Mouse (Mus musculus): ENCODE measurements around the gene Olfr55. TPM values are rescaled to one million over a fixed set of nuclear protein-coding genes. Genes with fewer than 3 reads are reported as not detected.

Olfr55 gene
- not detected for total RNA-seq (2023)

GRCm38 (mm10) chr17:33168147-33168546 is at the start of gene Olfr55:
Olfr55 (plus strand) TSS chr17:33168447.

GRCm38 (mm10) chr17:33139261-33139820 is 28.9 kb upstream of the Olfr55 start, which contains the start of gene Morc2b:
Morc2b (minus strand) TSS chr17:33139683.

DNA sequence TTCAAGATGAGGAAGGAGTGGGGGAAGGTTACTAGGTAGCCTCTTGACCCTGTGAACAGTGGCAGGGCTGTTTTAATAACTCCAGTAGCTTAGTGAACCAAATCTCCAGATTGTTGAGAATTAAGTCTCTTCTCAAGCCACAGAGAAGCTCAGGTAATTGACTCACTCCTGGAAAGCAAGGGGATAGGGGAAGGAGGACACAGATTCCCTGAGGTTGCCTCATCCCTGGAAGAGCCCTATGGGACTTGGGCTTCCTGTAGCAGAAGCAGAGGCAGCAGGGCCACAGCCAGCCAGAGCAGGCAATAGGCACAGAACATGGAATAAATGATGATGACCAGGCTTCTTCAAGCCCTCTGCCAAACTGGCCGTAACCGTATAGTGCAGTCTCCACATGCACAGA is 22.8 kb downstream of the Olfr55 start, which contains the start of gene Olfr239:
Gene Olfr239 (plus strand): TSS at position 301 of the 400 bp plus-strand sequence.

GRCm38 (mm10) chr17:33221590-33221989 is 53.3 kb downstream of the Olfr55 start, which contains the start of gene Olfr1564:
Olfr1564 (minus strand) TSS chr17:33221690.

Other genes with a start within 250 kb of the Olfr55 start
- gene Cyp4f13, start 221.0 kb upstream of the Olfr55 start, total RNA-seq (2023), result 10 to 100 TPM; 69.3 to 86.6 TPM
- gene Zfp472, start 202.6 kb upstream of the Olfr55 start, total RNA-seq (2023), result 1 to 10 TPM; 5.0 to 7.1 TPM
- gene Zfp952, start 175.3 kb upstream of the Olfr55 start, total RNA-seq (2023), result 1 to 10 TPM; 4.0 to 4.1 TPM
- 1 to 10 TPM; 1.0 to 2.4 TPM for gene Zfp763, start 135.0 kb upstream of the Olfr55 start, total RNA-seq (2023)
- not detected for gene 4921501E09Rik, start 100.4 kb upstream of the Olfr55 start, total RNA-seq (2023)
- gene Zfp563, start 79.1 kb upstream of the Olfr55 start, total RNA-seq (2023), result 1 to 10 TPM; 1.8 to 2.7 TPM
- not detected for gene Morc2b, start 28.8 kb upstream of the Olfr55 start, total RNA-seq (2023)
- not detected for gene Olfr239, start 22.9 kb downstream of the Olfr55 start, total RNA-seq (2023)
- not detected for gene Olfr1564, start 53.2 kb downstream of the Olfr55 start, total RNA-seq (2023)
- 1 to 10 TPM; 2.4 to 2.9 TPM for gene Zfp955a, start 86.7 kb downstream of the Olfr55 start, total RNA-seq (2023)
- under 1 TPM in 1 of 2 experiments, not detected in 1; 0.11 TPM for gene Olfr63, start 96.2 kb downstream of the Olfr55 start, total RNA-seq (2023)
- gene Zfp955b, start 121.1 kb downstream of the Olfr55 start, total RNA-seq (2023), result 1 to 10 TPM; 2.5 to 2.6 TPM
- gene Zfp81, start 190.4 kb downstream of the Olfr55 start, total RNA-seq (2023), result 1 to 10 TPM; 4.1 to 6.0 TPM
- gene Zfp101, start 226.2 kb downstream of the Olfr55 start, total RNA-seq (2023), result 1 to 10 TPM; 6.0 to 8.0 TPM